11 mouse cellular contexts compared by ENCODE assay signal in genomic region chr10:117565529-117566086, GRCm38 (mm10).
"Had no signal": no experiment of that assay in that cellular context is flagged by ENCODE, and none has a peak within 500 bp of the region (broad histone marks: within the 10 kb centered on the region; RNA-seq: fewer than 3 reads in every experiment).

No protein-coding gene starts in this region.

- DNase-seq: left cerebral cortex, postnatal 4 days; liver; liver, embryonic 13.5 days; lung, adult 18-20 months; lung, adult 2 months; lung, embryonic 14.5 days; lung, postnatal 10 days; lung, postnatal 14 days; lung, postnatal 36 days; lung, postnatal 4 days; midbrain, embryonic 14.5 days had no signal
